Mouse (Mus musculus) G1E (cell line): Measurements from ENCODE around the gene Gm4450. TPM values are rescaled to one million over a fixed set of nuclear protein-coding genes. Genes with fewer than 3 reads are reported as not detected.

Experiments
- ATAC-seq: 2 replicates; pipeline ENCODE4 v1.8.0; 2016; ENCODE audit warnings: mild to moderate bottlenecking; ENCODE audit not compliant: insufficient number of reproducible peaks, poor library complexity, low FRiP score, severe bottlenecking; ENCODE audit errors: extremely low read depth
- DNase-seq: peaks from one replicate; pipeline ENCODE4 v3.0.0; 2012; ENCODE audit warnings: low spot score
- H3K27me3 ChIP-seq: 2 replicates; pipeline ENCODE4 v1.6.1; 2012; ENCODE audit warnings: mild to moderate bottlenecking, low read length, inconsistent platforms; ENCODE audit not compliant: insufficient read depth
- H3K36me3 ChIP-seq: replicated peaks from 2 replicates; pipeline ENCODE3; 2012; ENCODE audit warnings: mild to moderate bottlenecking, inconsistent platforms
- H3K4me1 ChIP-seq: 2 replicates; pipeline ENCODE4 v1.6.1; 2012; ENCODE audit warnings: low read depth, low read length, inconsistent platforms, mixed read lengths; ENCODE audit not compliant: insufficient read depth
- H3K4me3 ChIP-seq: 2 replicates; pipeline ENCODE4 v1.5.1; 2012; ENCODE audit warnings: low read depth, mild to moderate bottlenecking, inconsistent platforms, low read length, moderate library complexity, mixed read lengths
- H3K9me3 ChIP-seq: replicated peaks from 2 replicates; pipeline ENCODE4 v1.6.1; 2012; ENCODE audit warnings: inconsistent platforms
- CTCF ChIP-seq: IDR thresholded peaks from 2 replicates; pipeline ENCODE4 v1.5.1; 2012; ENCODE audit warnings: low read depth, low read length, inconsistent platforms, mixed read lengths
- GATA1 ChIP-seq: IDR thresholded peaks from 2 replicates; pipeline ENCODE4 v1.6.1; 2012; ENCODE audit warnings: borderline replicate concordance, low read length, inconsistent platforms, mixed read lengths
- GATA2 ChIP-seq: IDR thresholded peaks from 2 replicates; pipeline ENCODE4 v1.6.1; 2012; ENCODE audit warnings: low read depth, low read length, inconsistent platforms, borderline replicate concordance
- POLR2AphosphoS5 ChIP-seq: IDR thresholded peaks from 2 replicates; pipeline ENCODE4 v1.6.1; 2012; ENCODE audit warnings: low read depth, low read length, inconsistent platforms; ENCODE audit not compliant: insufficient replicate concordance
- TAL1 ChIP-seq: conservative IDR thresholded peaks from 2 replicates; pipeline ENCODE4 v1.6.1; 2012; ENCODE audit warnings: low read depth, low read length, inconsistent platforms, mixed read lengths
- polyA plus RNA-seq: library from polyadenylated mRNA; stranded (reverse); fragments of >175 nt; gene quantifications from 2 replicates; pipeline ENCODE4 v1.2.3, GENCODE M21; 2012
- total RNA-seq, 2 experiments: library from RNA; stranded (forward) in 1 of 2; stranded (reverse) in 1 of 2; fragments of 200-1000 nt in 1 of 2; fragments of >200 nt in 1 of 2; fragmentation: Nextera tagmentation in 1 of 2; gene quantifications; 2 replicates each; pipeline ENCODE4 v1.2.3; 2014 to 2017

The Gm4450 gene
- total and polyA plus RNA-seq, 3 experiments = not detected

GRCm38 (mm10) chr3:98426749-98427148, 30.2 kb downstream of the Gm4450 start:
- DNase-seq = no peak
- H3K27me3 ChIP-seq = no peaks in the 10 kb centered on the region; the same call in 1 of the 2 replicates
- ATAC-seq = no peak
- no peaks in the 10 kb centered on the region for H3K4me1 ChIP-seq
- TF ChIP-seq GATA2 (no peak), GATA1 (no peak), POLR2AphosphoS5 (no peak), TAL1 (no peak), CTCF (no peak)
- H3K36me3 ChIP-seq = no peaks in the 10 kb centered on the region
- peaks cover 58% of the 10 kb centered on the region for H3K9me3 ChIP-seq
- no peak overlapping the region for H3K4me3 ChIP-seq

GRCm38 (mm10) chr3:98422926-98423325, 34.0 kb downstream of the Gm4450 start:
- no peaks in the 10 kb centered on the region for H3K27me3 ChIP-seq
- ATAC-seq (no peak), DNase-seq (no peak)
- no peak overlapping the region for H3K4me3 ChIP-seq
- H3K36me3 ChIP-seq = no peaks in the 10 kb centered on the region
- TF ChIP-seq POLR2AphosphoS5 = no peak
- TF ChIP-seq TAL1 = no peak
- H3K9me3 ChIP-seq = peaks cover 61% of the 10 kb centered on the region
- no peaks in the 10 kb centered on the region for H3K4me1 ChIP-seq

- DNase-seq = no peak
- ATAC-seq = no peak
- H3K9me3 ChIP-seq = peaks cover 52% of the 10 kb centered on the region
- H3K36me3 ChIP-seq = no peaks in the 10 kb centered on the region
- TF ChIP-seq GATA1 = no peak
- TF ChIP-seq POLR2AphosphoS5 = no peak
- TF ChIP-seq GATA2 = no peak
- no peak for TF ChIP-seq TAL1
- TF ChIP-seq CTCF = no peak
- H3K4me1 ChIP-seq = no peaks in the 10 kb centered on the region
- H3K27me3 ChIP-seq = no peaks in the 10 kb centered on the region
- H3K4me3 ChIP-seq = no peak overlapping the region
Observed at GRCm38 (mm10) chr3:98419786-98420070, 37.2 kb downstream of the Gm4450 start.

- TF ChIP-seq GATA1 (no peak), CTCF (no peak), GATA2 (no peak), POLR2AphosphoS5 (no peak), TAL1 (no peak)
- Histone ChIP-seq H3K4me1 (no peaks in the 10 kb centered on the region), H3K9me3 (peaks cover 57% of the 10 kb centered on the region), H3K27me3 (no peaks in the 10 kb centered on the region), H3K4me3 (no peak overlapping the region), H3K36me3 (no peaks in the 10 kb centered on the region)
- DNase-seq (no peak), ATAC-seq (no peak)
Observed at GRCm38 (mm10) chr3:98418991-98419785, 37.7 kb downstream of the Gm4450 start.

GRCm38 (mm10) chr3:98417328-98417727, 39.6 kb downstream of the Gm4450 start:
- TF ChIP-seq CTCF = no peak
- TF ChIP-seq TAL1 = no peak
- TF ChIP-seq POLR2AphosphoS5 = no peak
- no peak for TF ChIP-seq GATA2
- no peak for TF ChIP-seq GATA1
- DNase-seq = no peak
- ATAC-seq = no peak
- H3K4me1 ChIP-seq = no peaks in the 10 kb centered on the region
- H3K27me3 ChIP-seq = no peaks in the 10 kb centered on the region
- peaks cover 55% of the 10 kb centered on the region for H3K9me3 ChIP-seq
- H3K4me3 ChIP-seq = no peak overlapping the region
- no peaks in the 10 kb centered on the region for H3K36me3 ChIP-seq

- no peaks in the 10 kb centered on the region for H3K27me3 ChIP-seq
- no peak for DNase-seq
- TF ChIP-seq POLR2AphosphoS5 (no peak), CTCF (no peak), GATA2 (no peak), GATA1 (no peak), TAL1 (no peak)
- no peak for ATAC-seq
- no peaks in the 10 kb centered on the region for H3K36me3 ChIP-seq
- H3K4me1 ChIP-seq = no peaks in the 10 kb centered on the region
- H3K4me3 ChIP-seq = no peak overlapping the region
- H3K9me3 ChIP-seq = peaks cover 49% of the 10 kb centered on the region
Observed at GRCm38 (mm10) chr3:98416426-98417250, 40.3 kb downstream of the Gm4450 start.
